Mouse (Mus musculus): ENCODE measurements around the gene Lrfn3. TPM values are rescaled to one million over a fixed set of nuclear protein-coding genes. Genes with fewer than 3 reads are reported as not detected.

The Lrfn3 gene
- polyA plus RNA-seq, 1 experiment from 2014 or later, result 5.8 TPM

GRCm38 (mm10) chr7:30334563-30334962 lies 28.0 kb downstream of the Lrfn3 start:
- Histone ChIP-seq H3K9ac (ENCODE audit: low read depth, low read length) (no peak overlapping the region), H3K9me3 (ENCODE audit: control insufficient read depth, low read length) (no peaks in the 10 kb centered on the region), H3K36me3 (ENCODE audit: control insufficient read depth, insufficient read depth, low read length) (no peaks in the 10 kb centered on the region), H3K4me3 (ENCODE audit: low read length) (no peak overlapping the region), H3K27ac (ENCODE audit: low read depth, low read length) (no peak overlapping the region), H3K4me2 (replicated peaks; ENCODE audit: low read depth, low read length) (no peak overlapping the region), H3K27me3 (ENCODE audit: control insufficient read depth, insufficient read depth, low read length) (peaks cover 16% of the 10 kb centered on the region; the same call in 1 of the 2 replicates), H3K4me1 (ENCODE audit: control insufficient read depth, insufficient read depth, low read length) (no peaks in the 10 kb centered on the region)
- WGBS, result 69% methylated on average over 5 of the region's 5 CpGs
- no peak for ATAC-seq (ENCODE audit: low FRiP score, low TSS enrichment)

DNA sequence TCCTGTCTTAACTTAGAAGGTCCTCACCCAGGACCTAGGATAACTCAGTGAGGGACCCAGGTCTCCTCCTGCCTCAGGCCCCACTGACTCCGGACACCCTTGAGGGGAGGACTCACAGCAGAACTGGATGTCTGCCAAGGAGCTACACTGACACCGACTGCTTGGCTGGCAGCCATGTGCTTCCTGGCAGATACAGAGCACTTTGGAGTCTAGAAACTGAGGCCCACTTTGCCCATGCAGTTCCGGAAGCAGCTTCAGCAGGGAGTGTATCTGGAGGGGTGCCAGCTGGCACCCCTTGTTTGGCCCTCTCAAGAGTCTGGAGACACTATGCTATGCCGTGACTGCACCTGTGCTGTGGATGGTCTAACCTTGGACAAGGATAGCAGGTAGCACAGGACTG lies 29.1 kb downstream of the Lrfn3 start:
- no peak overlapping the region for H3K4me3 ChIP-seq (ENCODE audit: low read length)
- peaks cover 13% of the 10 kb centered on the region; the same call in 1 of the 2 replicates for H3K27me3 ChIP-seq (ENCODE audit: control insufficient read depth, insufficient read depth, low read length)
- no peaks in the 10 kb centered on the region for H3K9me3 ChIP-seq (ENCODE audit: control insufficient read depth, low read length)
- H3K36me3 ChIP-seq (ENCODE audit: control insufficient read depth, insufficient read depth, low read length), result no peaks in the 10 kb centered on the region
- H3K4me2 ChIP-seq (replicated peaks; ENCODE audit: low read depth, low read length), result no peak overlapping the region
- H3K27ac ChIP-seq (ENCODE audit: low read depth, low read length), result no peak overlapping the region
- ATAC-seq (ENCODE audit: low FRiP score, low TSS enrichment), result no peak
- 46% methylated on average over 4 of the region's 4 CpGs for WGBS
- no peaks in the 10 kb centered on the region for H3K4me1 ChIP-seq (ENCODE audit: control insufficient read depth, insufficient read depth, low read length)
- H3K9ac ChIP-seq (ENCODE audit: low read depth, low read length), result no peak overlapping the region

DNA sequence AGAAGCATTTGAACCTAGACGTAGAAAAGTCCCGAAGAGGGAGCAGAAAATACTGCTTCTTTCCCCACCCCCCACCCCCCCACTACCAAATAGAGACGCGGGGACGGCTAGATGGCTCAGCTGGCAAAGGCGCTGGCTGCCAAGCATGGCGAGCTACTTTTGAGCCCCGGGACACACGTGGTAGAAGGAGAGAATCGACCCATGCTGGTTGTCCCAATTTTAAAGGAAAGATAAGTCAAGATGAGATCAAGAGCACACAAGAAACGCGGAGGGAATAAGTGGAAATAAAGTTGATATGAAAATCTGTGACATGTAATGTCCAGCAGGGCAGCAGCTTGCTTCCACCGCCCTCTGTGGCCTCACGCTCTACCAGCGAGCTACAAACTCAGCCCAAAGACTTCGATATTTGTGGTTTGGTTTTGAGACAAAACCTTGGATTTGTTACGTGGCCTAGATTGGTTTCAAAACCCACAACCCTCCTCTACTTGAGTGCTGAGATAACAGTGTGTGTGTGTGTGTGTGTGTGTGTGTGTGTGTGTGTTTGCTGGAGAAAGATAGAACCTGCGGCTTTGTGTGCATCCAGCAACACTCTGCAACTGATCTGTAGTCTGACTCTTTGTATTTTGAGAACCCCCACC lies 29.8 kb downstream of the Lrfn3 start:
- no peak for ATAC-seq (ENCODE audit: low FRiP score, low TSS enrichment)
- Histone ChIP-seq H3K27me3 (ENCODE audit: control insufficient read depth, insufficient read depth, low read length) (peaks cover 13% of the 10 kb centered on the region; the same call in 1 of the 2 replicates), H3K4me3 (ENCODE audit: low read length) (no peak overlapping the region), H3K9ac (ENCODE audit: low read depth, low read length) (no peak overlapping the region), H3K9me3 (ENCODE audit: control insufficient read depth, low read length) (no peaks in the 10 kb centered on the region), H3K36me3 (ENCODE audit: control insufficient read depth, insufficient read depth, low read length) (no peaks in the 10 kb centered on the region), H3K27ac (ENCODE audit: low read depth, low read length) (no peak overlapping the region), H3K4me1 (ENCODE audit: control insufficient read depth, insufficient read depth, low read length) (no peaks in the 10 kb centered on the region), H3K4me2 (replicated peaks; ENCODE audit: low read depth, low read length) (no peak overlapping the region)
- WGBS, result 69% methylated on average over 18 of the region's 18 CpGs

- H3K4me3 ChIP-seq (ENCODE audit: low read length), result no peak overlapping the region
Measured at GRCm38 (mm10) chr7:30331887-30332286, 30.7 kb downstream of the Lrfn3 start.

GRCm38 (mm10) chr7:30328379-30328778 lies 34.2 kb downstream of the Lrfn3 start:
- H3K9ac ChIP-seq (ENCODE audit: low read depth, low read length), result no peak overlapping the region
- no peaks in the 10 kb centered on the region for H3K27me3 ChIP-seq (ENCODE audit: control insufficient read depth, insufficient read depth, low read length)
- no peaks in the 10 kb centered on the region for H3K36me3 ChIP-seq (ENCODE audit: control insufficient read depth, insufficient read depth, low read length)
- H3K4me3 ChIP-seq (ENCODE audit: low read length), result no peak overlapping the region
- peaks cover 6% of the 10 kb centered on the region; the same call in 1 of the 2 replicates for H3K4me1 ChIP-seq (ENCODE audit: control insufficient read depth, insufficient read depth, low read length)
- peaks cover 3% of the 10 kb centered on the region; the same call in 1 of the 2 replicates for H3K9me3 ChIP-seq (ENCODE audit: control insufficient read depth, low read length)
- WGBS, result 35% methylated on average over 10 of the region's 10 CpGs
- no peak overlapping the region for H3K27ac ChIP-seq (ENCODE audit: low read depth, low read length)
- ATAC-seq (ENCODE audit: low FRiP score, low TSS enrichment), result no peak
- no peak overlapping the region for H3K4me2 ChIP-seq (replicated peaks; ENCODE audit: low read depth, low read length)

More at GRCm38 (mm10) chr7:30331887-30332286, 30.7 kb downstream of the Lrfn3 start:
- H3K4me1 ChIP-seq (ENCODE audit: control insufficient read depth, insufficient read depth, low read length), result peaks cover 6% of the 10 kb centered on the region; the same call in 1 of the 2 replicates
- H3K36me3 ChIP-seq (ENCODE audit: control insufficient read depth, insufficient read depth, low read length), result no peaks in the 10 kb centered on the region
- no peak overlapping the region for H3K9ac ChIP-seq (ENCODE audit: low read depth, low read length)
- peak; percentile 81 for ATAC-seq (ENCODE audit: low FRiP score, low TSS enrichment)
- WGBS, result 10% methylated on average over 13 of the region's 13 CpGs
- H3K9me3 ChIP-seq (ENCODE audit: control insufficient read depth, low read length), result no peaks in the 10 kb centered on the region
- peaks cover 13% of the 10 kb centered on the region; the same call in 1 of the 2 replicates for H3K27me3 ChIP-seq (ENCODE audit: control insufficient read depth, insufficient read depth, low read length)
- H3K4me2 ChIP-seq (replicated peaks; ENCODE audit: low read depth, low read length), result 0 out of 2 replicates have a peak overlapping the region, but pooled peaks have one; percentile 25
- no peak overlapping the region for H3K27ac ChIP-seq (ENCODE audit: low read depth, low read length)

DNA sequence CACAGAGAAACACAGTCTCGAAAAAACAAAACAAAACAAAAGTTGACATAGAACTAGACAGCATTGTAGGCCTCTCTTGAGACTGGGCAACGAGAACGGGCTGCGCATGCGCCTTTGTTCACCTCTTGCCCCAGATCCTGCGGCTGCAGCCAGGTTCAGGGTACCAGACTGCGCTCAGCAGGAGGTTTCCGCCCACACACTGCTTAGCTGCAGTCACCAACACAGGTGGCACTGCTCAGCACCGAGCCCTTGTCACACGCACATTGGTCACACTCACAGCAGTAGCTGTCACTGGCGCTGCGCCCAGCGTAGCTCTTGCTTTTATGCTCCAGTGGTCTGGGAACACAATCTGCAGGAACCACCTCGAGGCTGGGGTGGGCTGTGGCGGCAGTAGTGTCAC lies 35.4 kb downstream of the Lrfn3 start:
- Histone ChIP-seq H3K4me3 (ENCODE audit: low read length) (no peak overlapping the region), H3K9ac (ENCODE audit: low read depth, low read length) (no peak overlapping the region), H3K9me3 (ENCODE audit: control insufficient read depth, low read length) (peaks cover 3% of the 10 kb centered on the region; the same call in 1 of the 2 replicates), H3K27ac (ENCODE audit: low read depth, low read length) (0 out of 2 replicates have a peak overlapping the region, but pooled peaks have one; percentile 17), H3K36me3 (ENCODE audit: control insufficient read depth, insufficient read depth, low read length) (no peaks in the 10 kb centered on the region), H3K4me2 (replicated peaks; ENCODE audit: low read depth, low read length) (no peak overlapping the region), H3K27me3 (ENCODE audit: control insufficient read depth, insufficient read depth, low read length) (no peaks in the 10 kb centered on the region), H3K4me1 (ENCODE audit: control insufficient read depth, insufficient read depth, low read length) (peaks cover 11% of the 10 kb centered on the region; the same call in 1 of the 2 replicates)
- peak; percentile 43 for ATAC-seq (ENCODE audit: low FRiP score, low TSS enrichment)
- WGBS, result 32% methylated on average over 15 of the region's 15 CpGs

GRCm38 (mm10) chr7:30326427-30326826 lies 36.1 kb downstream of the Lrfn3 start:
- Histone ChIP-seq H3K27me3 (ENCODE audit: control insufficient read depth, insufficient read depth, low read length) (no peaks in the 10 kb centered on the region), H3K9me3 (ENCODE audit: control insufficient read depth, low read length) (peaks cover 3% of the 10 kb centered on the region; the same call in 1 of the 2 replicates), H3K4me2 (replicated peaks; ENCODE audit: low read depth, low read length) (no peak overlapping the region), H3K27ac (ENCODE audit: low read depth, low read length) (no peak overlapping the region), H3K4me1 (ENCODE audit: control insufficient read depth, insufficient read depth, low read length) (peaks cover 12% of the 10 kb centered on the region), H3K36me3 (ENCODE audit: control insufficient read depth, insufficient read depth, low read length) (no peaks in the 10 kb centered on the region), H3K4me3 (ENCODE audit: low read length) (no peak overlapping the region), H3K9ac (ENCODE audit: low read depth, low read length) (no peak overlapping the region)
- no peak for ATAC-seq (ENCODE audit: low FRiP score, low TSS enrichment)

DNA sequence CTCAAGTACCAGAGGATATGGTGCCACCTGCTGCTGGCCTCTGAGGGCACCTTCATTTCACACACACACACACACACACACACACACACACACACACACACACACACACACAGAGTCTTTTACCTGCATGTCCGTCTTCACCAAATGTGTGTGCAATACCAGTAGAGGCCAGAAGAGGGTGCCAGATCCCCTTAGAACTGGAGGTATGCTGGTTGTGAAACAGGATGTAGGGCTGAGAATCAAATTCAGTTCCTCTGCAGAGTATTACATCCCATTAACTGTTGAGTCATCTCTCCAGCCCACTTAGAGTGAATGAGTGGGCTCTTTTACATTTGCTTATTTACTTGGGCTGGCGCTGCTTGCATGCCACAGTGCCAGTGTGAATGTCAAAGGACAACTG lies 37.2 kb downstream of the Lrfn3 start:
- Histone ChIP-seq H3K27ac (ENCODE audit: low read depth, low read length) (no peak overlapping the region), H3K9me3 (ENCODE audit: control insufficient read depth, low read length) (peaks cover 3% of the 10 kb centered on the region; the same call in 1 of the 2 replicates), H3K4me2 (replicated peaks; ENCODE audit: low read depth, low read length) (no peak overlapping the region), H3K36me3 (ENCODE audit: control insufficient read depth, insufficient read depth, low read length) (no peaks in the 10 kb centered on the region), H3K9ac (ENCODE audit: low read depth, low read length) (no peak overlapping the region), H3K4me3 (ENCODE audit: low read length) (no peak overlapping the region), H3K27me3 (ENCODE audit: control insufficient read depth, insufficient read depth, low read length) (no peaks in the 10 kb centered on the region), H3K4me1 (ENCODE audit: control insufficient read depth, insufficient read depth, low read length) (peaks cover 19% of the 10 kb centered on the region)
- no peak for ATAC-seq (ENCODE audit: low FRiP score, low TSS enrichment)
- 44% methylated on average over 2 of the region's 2 CpGs for WGBS

DNA sequence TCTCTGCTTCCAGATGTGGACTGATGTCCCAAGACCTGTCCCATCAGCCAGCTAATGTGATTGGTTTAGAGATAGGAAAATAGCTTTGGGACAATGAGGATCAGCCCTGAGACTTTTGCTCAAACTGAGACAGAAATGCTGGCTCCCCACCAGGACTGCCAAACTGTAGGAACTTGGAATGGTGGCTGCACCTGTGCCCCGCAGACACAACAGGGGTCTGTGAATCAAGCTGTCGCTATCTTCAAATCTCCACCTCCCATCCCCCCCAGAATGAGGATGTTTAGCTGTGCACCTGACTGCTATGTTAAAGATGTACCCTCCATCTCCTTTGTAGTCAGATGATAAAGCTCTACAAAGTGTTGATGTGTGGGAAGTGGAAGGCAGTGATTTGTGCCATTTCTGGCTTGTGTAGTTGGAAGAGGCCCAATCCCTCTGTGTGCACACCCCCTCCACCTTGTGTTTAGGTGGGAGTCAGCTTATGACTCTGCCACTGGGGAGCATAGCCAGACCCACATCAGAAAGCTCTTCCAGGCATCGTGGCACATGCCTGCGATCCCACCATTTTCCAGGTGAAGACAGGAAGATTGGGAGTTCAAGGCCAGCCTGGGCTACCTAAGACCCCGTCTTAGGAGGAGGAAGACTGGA lies 38.1 kb downstream of the Lrfn3 start:
- no peak for ATAC-seq (ENCODE audit: low FRiP score, low TSS enrichment)
- no peak overlapping the region for H3K9ac ChIP-seq (ENCODE audit: low read depth, low read length)
- peaks cover 3% of the 10 kb centered on the region; the same call in 1 of the 2 replicates for H3K9me3 ChIP-seq (ENCODE audit: control insufficient read depth, low read length)
- WGBS, result 89% methylated on average over 5 of the region's 5 CpGs
- H3K4me3 ChIP-seq (ENCODE audit: low read length), result no peak overlapping the region
- H3K36me3 ChIP-seq (ENCODE audit: control insufficient read depth, insufficient read depth, low read length), result no peaks in the 10 kb centered on the region
- H3K4me1 ChIP-seq (ENCODE audit: control insufficient read depth, insufficient read depth, low read length), result peaks cover 19% of the 10 kb centered on the region
- no peak overlapping the region for H3K4me2 ChIP-seq (replicated peaks; ENCODE audit: low read depth, low read length)
- no peaks in the 10 kb centered on the region for H3K27me3 ChIP-seq (ENCODE audit: control insufficient read depth, insufficient read depth, low read length)
- no peak overlapping the region for H3K27ac ChIP-seq (ENCODE audit: low read depth, low read length)

Data from kidney, embryonic 14.5 days (tissue).